Mouse (Mus musculus) left cerebral cortex, postnatal 25 days (tissue): ENCODE results near the gene Hsd11b2. TPM values are rescaled to one million over a fixed set of nuclear protein-coding genes. Genes with fewer than 3 reads are reported as not detected.

Experiments used
- total RNA-seq, 2 experiments: library from RNA; stranded (reverse); gene quantifications; 2 replicates each; pipeline ENCODE4 v1.2.3; 2021

Hsd11b2 gene
- total RNA-seq, 2 experiments from 2014 or later: not detected

Other genes with a start within 250 kb of the Hsd11b2 start
- gene Hsf4, start 249.0 kb upstream of the Hsd11b2 start, total RNA-seq: 1 to 10 TPM; 6.9 to 7.9 TPM
- gene Nol3, start 242.6 kb upstream of the Hsd11b2 start, total RNA-seq: 1 to 10 TPM; 7.7 TPM
- gene 4931428F04Rik, start 228.9 kb upstream of the Hsd11b2 start, total RNA-seq: 10 to 100 TPM; 25.4 to 29.1 TPM
- 1 to 10 TPM; 1.4 to 1.8 TPM for gene Exoc3l, start 222.7 kb upstream of the Hsd11b2 start, total RNA-seq
- gene E2f4, start 221.1 kb upstream of the Hsd11b2 start, total RNA-seq: 10 to 100 TPM; 32.9 to 35.1 TPM
- gene Elmo3, start 213.2 kb upstream of the Hsd11b2 start, total RNA-seq: 1 to 10 TPM in 1 of 2 experiments, under 1 TPM in 1; 0.62 to 1.8 TPM
- gene Lrrc29, start 192.5 kb upstream of the Hsd11b2 start, total RNA-seq: 1 to 10 TPM; 5.1 to 5.2 TPM
- 10 to 100 TPM; 39.8 to 41.7 TPM for gene Tmem208, start 192.4 kb upstream of the Hsd11b2 start, total RNA-seq
- gene Fhod1, start 170.8 kb upstream of the Hsd11b2 start, total RNA-seq: 1 to 10 TPM; 2.5 to 3.2 TPM
- 10 to 100 TPM; 39.1 to 42.6 TPM for gene Slc9a5, start 169.9 kb upstream of the Hsd11b2 start, total RNA-seq
- 1 to 10 TPM; 3.1 to 4.6 TPM for gene Plekhg4, start 145.5 kb upstream of the Hsd11b2 start, total RNA-seq
- gene Kctd19, start 105.3 kb upstream of the Hsd11b2 start, total RNA-seq: not detected
- under 1 TPM; 0.28 to 0.41 TPM for gene Lrrc36, start 105.2 kb upstream of the Hsd11b2 start, total RNA-seq
- gene Tppp3, start 47.2 kb upstream of the Hsd11b2 start, total RNA-seq: 10 to 100 TPM; 30.1 to 37.5 TPM
- 10 to 100 TPM; 34.9 to 35.6 TPM for gene Zdhhc1, start 21.9 kb upstream of the Hsd11b2 start, total RNA-seq
- gene Atp6v0d1, start 47.3 kb downstream of the Hsd11b2 start, total RNA-seq: 100 to 1,000 TPM; 317 to 340 TPM
- gene Ripor1, start 86.5 kb downstream of the Hsd11b2 start, total RNA-seq: 10 to 100 TPM; 77.0 to 81.5 TPM
- 10 to 100 TPM; 63.7 to 68.5 TPM for gene Ctcf, start 117.8 kb downstream of the Hsd11b2 start, total RNA-seq
- gene Agrp, start 118.6 kb downstream of the Hsd11b2 start, total RNA-seq: not detected
- 10 to 100 TPM; 58.0 to 61.9 TPM for gene Carmil2, start 167.5 kb downstream of the Hsd11b2 start, total RNA-seq
- 10 to 100 TPM; 44.5 to 51.9 TPM for gene Acd, start 182.3 kb downstream of the Hsd11b2 start, total RNA-seq
- 10 to 100 TPM; 41.2 to 46.6 TPM for gene Pard6a, start 182.4 kb downstream of the Hsd11b2 start, total RNA-seq
- under 1 TPM; 0.53 to 0.60 TPM for gene 4933405L10Rik, start 188.9 kb downstream of the Hsd11b2 start, total RNA-seq
- gene Enkd1, start 189.5 kb downstream of the Hsd11b2 start, total RNA-seq: 1 to 10 TPM; 8.7 to 9.8 TPM
- gene Gfod2, start 239.9 kb downstream of the Hsd11b2 start, total RNA-seq: 10 to 100 TPM; 22.0 to 25.5 TPM